Mouse (Mus musculus) E14TG2a.4 (cell line): ENCODE measurements around the gene Prps1l3.

Source experiments
- H3K27me3 ChIP-seq: 2 replicates; pipeline ENCODE4 v1.6.1; 2014; ENCODE audit warnings: low read length, control low read depth; ENCODE audit not compliant: insufficient read depth
- H3K36me3 ChIP-seq: 2 replicates; pipeline ENCODE4 v1.6.1; 2014; ENCODE audit warnings: low read length, control low read depth; ENCODE audit not compliant: insufficient read depth
- H3K4me1 ChIP-seq: replicated peaks from 2 replicates; pipeline ENCODE4 v1.6.1; 2014; ENCODE audit warnings: low read depth, low read length, control low read depth
- H3K4me3 ChIP-seq: replicated peaks from 2 replicates; pipeline ENCODE4 v1.5.1; 2014; ENCODE audit warnings: mild to moderate bottlenecking, low read length
- H3K9me3 ChIP-seq: 2 replicates; pipeline ENCODE4 v1.6.1; 2014; ENCODE audit warnings: low read length, control low read depth
- CTCF ChIP-seq: conservative IDR thresholded peaks from 2 replicates; pipeline ENCODE4 v1.5.1; 2014; ENCODE audit warnings: low read length
- NANOG ChIP-seq: IDR thresholded peaks from 2 replicates; pipeline ENCODE4 v1.6.1; 2014; ENCODE audit warnings: borderline replicate concordance, low read length, mixed read lengths
- POU5F1 ChIP-seq: IDR thresholded peaks from 2 replicates; pipeline ENCODE4 v1.6.1; 2014; ENCODE audit warnings: low read length, borderline replicate concordance

Gene Prps1l3

DNA sequence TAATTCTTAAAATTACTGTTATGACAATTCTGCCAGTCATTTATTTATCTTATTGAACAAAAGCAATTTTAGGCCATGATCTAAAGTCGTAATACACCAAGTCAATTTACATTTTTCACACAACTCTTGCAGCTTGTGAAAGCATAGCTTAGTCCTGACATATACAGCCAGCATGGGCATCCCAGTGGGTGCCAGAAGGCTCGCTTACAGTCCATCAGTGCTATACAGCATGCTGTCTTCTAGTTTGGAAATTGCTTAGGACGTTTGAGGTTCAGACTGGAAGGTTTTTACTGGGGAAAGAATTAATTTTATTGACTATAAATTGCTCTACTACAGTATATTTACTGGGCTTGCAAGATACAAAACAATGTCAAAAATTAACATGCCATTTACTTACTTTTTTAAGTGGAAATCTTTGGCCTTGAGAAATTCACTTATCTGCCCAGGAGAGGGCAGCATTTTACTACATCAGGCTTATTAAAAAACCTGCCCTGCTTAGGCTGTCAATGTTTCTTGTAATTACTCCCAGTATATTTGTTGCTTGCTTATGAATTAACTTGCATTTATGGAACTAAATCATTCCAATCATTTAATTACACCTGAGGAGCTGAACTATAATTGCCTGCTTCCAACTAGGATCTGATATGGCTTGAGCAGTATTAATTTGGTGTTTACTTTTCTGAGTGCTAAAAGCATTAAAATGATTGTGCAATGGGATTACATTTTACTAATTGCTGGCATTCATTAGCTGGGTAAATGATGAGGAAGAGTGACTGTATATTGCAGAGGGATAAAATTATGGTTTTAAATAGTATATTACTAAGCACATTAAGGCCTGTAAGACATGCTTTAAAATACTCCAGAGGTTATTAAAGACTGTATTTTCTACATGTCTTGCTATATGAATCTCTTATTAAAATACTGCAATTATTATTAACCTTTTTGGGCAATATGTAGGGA lies 51.2 kb downstream of the Prps1l3 start:
- Histone ChIP-seq H3K4me1 (no peaks in the 10 kb centered on the region), H3K4me3 (no peak overlapping the region), H3K36me3 (no peaks in the 10 kb centered on the region), H3K9me3 (no peaks in the 10 kb centered on the region), H3K27me3 (no peaks in the 10 kb centered on the region)
- TF ChIP-seq POU5F1, result no peak
- peak; percentile 67 for TF ChIP-seq CTCF

DNA sequence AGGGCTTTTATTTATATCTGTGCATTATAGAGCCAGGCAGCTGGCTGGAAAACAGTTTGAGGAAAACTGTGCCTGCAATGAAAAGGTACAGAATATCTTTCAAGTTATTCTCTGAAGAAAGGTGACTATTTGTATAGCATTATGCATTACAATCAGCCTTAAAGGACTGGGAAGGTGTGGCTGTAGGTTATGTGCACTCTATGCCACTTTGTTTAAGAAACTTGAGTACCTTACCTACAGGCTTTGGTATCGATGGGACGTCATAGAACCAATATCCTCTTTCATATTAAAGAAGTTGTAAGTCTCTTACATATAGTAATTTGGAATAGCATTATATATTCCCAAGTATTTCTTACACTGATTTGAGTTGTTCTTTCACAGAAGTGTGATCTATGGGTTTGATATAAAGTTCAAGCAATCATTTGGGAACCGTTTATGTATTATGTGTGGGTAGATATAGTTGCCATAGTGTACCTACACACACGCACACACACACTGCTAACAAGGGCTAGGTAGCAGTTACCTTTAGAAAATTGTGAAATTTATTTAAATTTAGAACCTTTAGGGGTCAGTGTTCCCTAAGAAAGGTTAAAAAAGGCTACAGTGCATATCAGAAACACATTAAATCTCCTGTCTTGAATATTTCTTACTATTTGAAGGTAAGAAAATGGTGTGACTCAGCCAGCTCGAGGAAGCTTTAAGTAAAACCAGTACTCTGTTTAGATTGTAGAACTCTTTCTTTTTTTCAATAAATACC lies 55.3 kb downstream of the Prps1l3 start:
- no peaks in the 10 kb centered on the region for H3K36me3 ChIP-seq
- no peaks in the 10 kb centered on the region for H3K4me1 ChIP-seq
- H3K27me3 ChIP-seq, result no peaks in the 10 kb centered on the region
- no peaks in the 10 kb centered on the region for H3K9me3 ChIP-seq
- TF ChIP-seq CTCF (no peak), POU5F1 (no peak), NANOG (no peak)
- H3K4me3 ChIP-seq, result no peak overlapping the region
